Mouse (Mus musculus): ENCODE data around the gene Cysrt1. TPM values are rescaled to one million over a fixed set of nuclear protein-coding genes. Genes with fewer than 3 reads are reported as not detected.

Cysrt1 gene
- polyA plus RNA-seq, 1 experiment from 2014 or later = not detected

DNA sequence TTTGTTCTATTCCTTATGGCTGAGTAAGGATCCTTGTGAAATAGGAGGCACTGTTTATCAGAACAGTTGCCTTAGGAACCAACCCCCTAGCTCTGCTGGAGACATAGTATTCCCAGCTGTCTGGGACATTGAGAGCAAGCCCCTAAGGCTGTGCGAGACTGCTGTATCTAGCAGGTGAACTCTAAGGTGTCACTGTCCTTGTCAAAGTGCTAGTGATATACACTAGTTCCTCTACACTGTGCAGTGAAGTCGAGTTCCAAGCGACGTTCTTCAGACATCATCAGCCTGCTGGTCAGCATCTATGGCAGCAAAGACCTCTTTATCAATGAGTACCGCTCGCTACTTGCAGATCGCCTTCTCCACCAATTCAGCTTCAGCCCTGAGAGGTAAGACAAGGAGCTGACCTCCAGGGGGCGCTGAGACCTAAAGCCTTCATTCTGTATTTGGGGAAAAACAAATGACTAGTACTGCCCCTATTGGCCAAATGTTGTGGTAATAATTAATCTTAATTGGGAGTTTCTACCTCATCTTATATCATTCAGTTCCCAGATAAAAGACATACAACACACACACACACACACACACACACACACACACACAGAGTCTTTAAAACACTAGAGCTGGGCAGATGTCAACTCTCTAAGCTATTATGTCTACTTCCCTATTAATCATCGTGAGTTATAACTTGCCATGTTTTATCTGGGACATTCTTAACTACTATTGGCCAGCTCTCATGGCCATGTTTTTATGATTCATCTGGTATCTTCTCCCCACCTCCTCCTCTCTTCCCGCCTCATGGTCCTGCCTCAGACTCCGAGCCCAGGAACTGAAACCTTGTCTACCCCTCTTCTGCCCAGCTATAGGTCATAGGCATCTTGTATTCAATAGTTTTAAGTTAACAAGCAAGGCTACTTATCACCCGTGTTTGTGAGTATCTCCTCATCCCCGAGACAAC is 37.0 kb upstream of the Cysrt1 start:
- ATAC-seq (ENCODE audit: insufficient number of reproducible peaks, low FRiP score) = no peak
- 0 out of 2 replicates have a peak, but pooled peaks cover 1% of the 10 kb centered on the region for H3K4me1 ChIP-seq (replicated peaks)
- no peak overlapping the region for H3K4me2 ChIP-seq
- WGBS = 59% methylated on average over 13 of the region's 13 CpGs
- no peaks in the 10 kb centered on the region for H3K27me3 ChIP-seq (replicated peaks)
- H3K9ac ChIP-seq = no peak overlapping the region
- H3K36me3 ChIP-seq = peaks cover 96% of the 10 kb centered on the region
- H3K27ac ChIP-seq (ENCODE audit: poor library complexity, severe bottlenecking) = no peak overlapping the region
- H3K4me3 ChIP-seq = no peak overlapping the region
- no peaks in the 10 kb centered on the region for H3K9me3 ChIP-seq (replicated peaks)

DNA sequence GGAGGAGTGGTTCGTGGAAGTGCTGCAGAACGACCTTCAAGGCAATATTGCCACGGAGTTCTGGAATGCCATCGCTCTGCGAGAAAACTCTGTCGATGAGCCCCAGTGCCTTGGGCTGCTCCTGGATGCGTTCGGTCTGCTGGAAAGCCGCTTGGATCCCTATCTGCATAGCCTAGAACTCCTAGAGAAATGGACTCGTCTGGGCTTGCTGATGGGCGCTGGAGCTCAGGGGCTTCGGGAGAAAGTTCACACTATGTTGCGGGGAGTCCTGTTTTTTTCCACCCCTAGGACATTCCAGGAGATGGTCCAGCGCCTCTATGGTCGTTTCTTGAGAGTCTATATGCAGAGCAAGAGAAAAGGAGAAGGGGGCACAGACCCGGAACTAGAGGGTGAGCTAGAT is 30.8 kb upstream of the Cysrt1 start:
- Histone ChIP-seq H3K4me2 (peak overlapping the region; percentile 93), H3K36me3 (peaks cover 73% of the 10 kb centered on the region), H3K27ac (ENCODE audit: poor library complexity, severe bottlenecking) (no peak overlapping the region), H3K4me1 (replicated peaks) (peaks cover 26% of the 10 kb centered on the region), H3K4me3 (peak overlapping the region; percentile 84), H3K27me3 (replicated peaks) (no peaks in the 10 kb centered on the region), H3K9ac (peak overlapping the region; percentile 90), H3K9me3 (replicated peaks) (no peaks in the 10 kb centered on the region)
- 27% methylated on average over 16 of the region's 16 CpGs for WGBS
- no peak for ATAC-seq (ENCODE audit: insufficient number of reproducible peaks, low FRiP score)

DNA sequence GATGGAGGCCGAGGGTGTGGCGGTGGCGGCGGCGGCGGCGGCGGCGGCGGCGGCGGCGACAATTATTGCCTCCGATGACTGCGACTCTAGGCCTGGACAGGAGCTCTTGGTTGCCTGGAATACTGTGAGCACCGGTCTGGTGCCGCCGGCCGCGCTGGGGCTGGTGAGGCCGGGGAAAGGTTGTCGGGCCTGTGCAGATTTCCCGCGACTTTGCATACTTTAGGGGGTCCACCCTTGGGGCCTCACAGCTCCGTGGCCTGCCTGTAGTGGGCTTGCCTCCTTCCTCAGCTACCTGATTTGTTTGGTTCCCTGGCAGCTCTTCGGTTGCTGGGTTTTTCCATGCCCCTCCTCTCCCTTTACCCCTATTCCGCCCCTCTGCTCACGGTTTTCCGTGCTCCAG is 30.3 kb upstream of the Cysrt1 start:
- H3K36me3 ChIP-seq = peaks cover 68% of the 10 kb centered on the region
- peak overlapping the region; percentile 93 for H3K4me2 ChIP-seq
- peak overlapping the region; percentile 24 for H3K27ac ChIP-seq (ENCODE audit: poor library complexity, severe bottlenecking)
- no peaks in the 10 kb centered on the region for H3K27me3 ChIP-seq (replicated peaks)
- under 1% methylated on average over 28 of the region's 29 CpGs for WGBS
- peak overlapping the region; percentile 90 for H3K9ac ChIP-seq
- H3K9me3 ChIP-seq (replicated peaks) = no peaks in the 10 kb centered on the region
- ATAC-seq (ENCODE audit: insufficient number of reproducible peaks, low FRiP score) = peak; percentile 43
- H3K4me3 ChIP-seq = peak overlapping the region; percentile 84
- H3K4me1 ChIP-seq (replicated peaks) = peaks cover 29% of the 10 kb centered on the region

DNA sequence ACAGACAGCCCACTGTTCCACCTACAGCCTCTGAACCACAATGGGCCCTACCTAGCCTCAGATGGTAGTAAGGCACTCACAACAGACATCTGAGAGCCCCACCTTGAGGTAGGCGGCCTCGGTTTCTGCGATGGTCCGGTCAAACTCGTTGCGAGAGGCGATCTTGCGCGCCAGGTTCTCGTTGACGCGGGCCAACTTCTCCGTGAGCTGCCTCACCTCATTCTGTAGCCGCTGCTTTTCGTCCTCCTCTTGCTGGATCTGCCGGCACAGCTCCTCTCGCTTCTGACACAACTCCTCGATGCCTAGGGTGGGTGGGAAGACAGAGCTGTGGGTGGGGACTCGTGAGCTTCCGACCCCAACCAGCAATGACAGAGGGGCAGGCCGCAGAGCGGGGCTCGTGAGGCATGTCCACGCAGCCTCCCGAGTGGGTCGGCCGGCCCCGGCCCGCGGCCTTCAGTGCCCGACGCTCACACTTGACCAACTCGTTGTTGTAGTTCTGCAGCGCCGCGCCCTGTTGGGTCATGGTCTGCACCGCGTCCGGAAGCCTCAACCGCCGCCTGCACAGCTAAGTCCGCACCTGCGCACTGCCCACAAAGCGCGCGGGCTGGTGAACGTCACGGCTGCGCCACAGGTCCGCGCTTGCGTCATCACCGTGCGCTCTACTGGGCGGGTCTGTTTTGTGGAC is 29.7 kb upstream of the Cysrt1 start, which contains the start of the genes Ssna1 and Anapc2:
TSS of gene Ssna1 (minus strand) at position 612 of the 685 bp plus-strand sequence.
TSS of gene Anapc2 (plus strand) at position 652 of the 685 bp plus-strand sequence.
- Histone ChIP-seq H3K27ac (ENCODE audit: poor library complexity, severe bottlenecking) (peak within 1 kb of the TSS; percentile 77), H3K4me1 (replicated peaks) (peaks cover 34% of the 10 kb centered on the region), H3K9me3 (replicated peaks) (no peaks in the 10 kb centered on the region), H3K27me3 (replicated peaks) (no peaks in the 10 kb centered on the region), H3K36me3 (peaks cover 63% of the 10 kb centered on the region), H3K9ac (peak within 1 kb of the TSS; percentile 90), H3K4me3 (peak within 1 kb of the TSS; percentile 84), H3K4me2 (peak within 1 kb of the TSS; percentile 93)
- peak; percentile 98 for ATAC-seq (ENCODE audit: insufficient number of reproducible peaks, low FRiP score)
- under 1% methylated on average over 55 of the region's 55 CpGs for WGBS

DNA sequence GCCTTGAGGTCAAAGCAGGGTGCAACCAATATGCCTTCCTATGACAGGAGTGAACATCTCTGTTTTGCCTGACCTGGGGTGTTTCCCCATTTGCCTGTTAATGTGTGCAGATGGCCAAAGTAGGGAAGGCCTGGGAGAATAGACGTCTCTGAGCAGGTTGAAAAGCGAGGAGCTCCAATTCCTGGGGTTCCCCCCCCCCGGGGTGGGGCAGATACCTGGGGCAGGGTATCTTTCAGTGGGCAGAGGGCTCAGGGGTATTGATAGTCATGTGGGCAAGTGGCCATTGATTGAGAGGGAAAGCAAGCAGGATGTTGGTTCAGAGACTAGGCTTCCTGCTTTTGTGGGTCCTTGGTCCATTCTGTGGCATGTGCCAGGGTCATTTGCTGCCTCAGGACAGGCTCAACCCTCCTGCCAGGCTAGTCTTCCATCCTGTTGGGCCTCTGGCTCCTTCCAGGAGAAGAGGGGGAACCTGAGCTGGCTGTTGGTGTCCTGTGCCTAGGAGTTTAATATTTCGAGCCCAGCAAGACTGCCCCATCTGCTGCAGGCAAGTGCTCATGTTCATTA is 25.6 kb upstream of the Cysrt1 start:
- peaks cover 55% of the 10 kb centered on the region for H3K4me1 ChIP-seq (replicated peaks)
- H3K36me3 ChIP-seq = peaks cover 27% of the 10 kb centered on the region
- peaks cover 18% of the 10 kb centered on the region for H3K27me3 ChIP-seq (replicated peaks)
- no peak for ATAC-seq (ENCODE audit: insufficient number of reproducible peaks, low FRiP score)
- no peak overlapping the region for H3K9ac ChIP-seq
- no peak overlapping the region for H3K27ac ChIP-seq (ENCODE audit: poor library complexity, severe bottlenecking)
- no peaks in the 10 kb centered on the region for H3K9me3 ChIP-seq (replicated peaks)
- no peak overlapping the region for H3K4me3 ChIP-seq
- no peak overlapping the region for H3K4me2 ChIP-seq
- 68% methylated on average over 4 of the region's 4 CpGs for whole genome bisulfite sequencing

DNA sequence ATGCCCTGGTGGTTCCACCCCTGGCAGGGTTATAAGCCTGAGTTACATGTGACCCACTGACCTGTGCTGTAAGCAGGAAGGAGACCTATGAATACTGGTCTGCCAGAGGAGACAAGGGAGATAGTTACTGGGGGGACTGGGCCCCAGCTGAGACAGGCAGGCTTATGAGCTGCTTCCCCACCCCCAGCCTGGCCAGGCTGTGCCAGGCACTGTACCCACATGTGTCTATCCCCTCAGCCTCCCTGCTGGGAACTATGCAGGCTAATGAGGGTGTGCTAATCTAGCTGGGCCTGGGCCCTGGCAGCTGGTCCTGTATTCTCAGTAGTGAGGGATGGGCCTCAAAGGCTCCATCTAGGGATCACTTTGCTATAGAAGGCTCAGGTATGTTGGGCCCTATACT is 25.0 kb upstream of the Cysrt1 start:
- Histone ChIP-seq H3K36me3 (peaks cover 27% of the 10 kb centered on the region), H3K27me3 (replicated peaks) (peaks cover 18% of the 10 kb centered on the region), H3K4me1 (replicated peaks) (peaks cover 55% of the 10 kb centered on the region), H3K9me3 (replicated peaks) (no peaks in the 10 kb centered on the region), H3K4me3 (no peak overlapping the region), H3K27ac (ENCODE audit: poor library complexity, severe bottlenecking) (no peak overlapping the region), H3K4me2 (no peak overlapping the region), H3K9ac (no peak overlapping the region)
- no peak for ATAC-seq (ENCODE audit: insufficient number of reproducible peaks, low FRiP score)

DNA sequence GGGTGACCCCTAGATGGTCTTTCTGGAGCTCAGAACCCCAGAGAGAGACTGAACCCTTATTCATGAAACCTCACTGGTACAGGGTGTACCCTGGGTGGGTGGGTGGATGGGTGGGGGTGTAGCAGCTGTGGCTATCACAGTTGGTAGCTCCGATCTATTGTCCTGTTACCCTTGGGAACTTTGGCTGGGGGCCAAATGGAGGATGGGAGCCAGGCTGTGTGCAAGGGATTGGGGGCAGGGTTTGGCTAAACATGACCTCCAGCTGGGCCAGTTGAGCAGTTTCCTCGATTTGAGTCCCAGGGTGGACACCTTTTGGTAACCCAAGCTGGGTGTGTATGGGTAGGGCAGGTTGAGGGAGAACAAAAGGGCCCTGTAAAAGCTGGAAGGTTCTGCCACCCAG is 24.5 kb upstream of the Cysrt1 start:
- H3K27ac ChIP-seq (ENCODE audit: poor library complexity, severe bottlenecking) = no peak overlapping the region
- no peak overlapping the region for H3K9ac ChIP-seq
- H3K36me3 ChIP-seq = peaks cover 27% of the 10 kb centered on the region
- ATAC-seq (ENCODE audit: insufficient number of reproducible peaks, low FRiP score) = no peak
- peaks cover 55% of the 10 kb centered on the region for H3K4me1 ChIP-seq (replicated peaks)
- WGBS = 42% methylated on average over 2 of the region's 2 CpGs
- H3K4me2 ChIP-seq = peak overlapping the region; percentile 30; the same call in 1 of the 2 replicates
- no peaks in the 10 kb centered on the region for H3K9me3 ChIP-seq (replicated peaks)
- H3K27me3 ChIP-seq (replicated peaks) = peaks cover 18% of the 10 kb centered on the region
- H3K4me3 ChIP-seq = no peak overlapping the region

DNA sequence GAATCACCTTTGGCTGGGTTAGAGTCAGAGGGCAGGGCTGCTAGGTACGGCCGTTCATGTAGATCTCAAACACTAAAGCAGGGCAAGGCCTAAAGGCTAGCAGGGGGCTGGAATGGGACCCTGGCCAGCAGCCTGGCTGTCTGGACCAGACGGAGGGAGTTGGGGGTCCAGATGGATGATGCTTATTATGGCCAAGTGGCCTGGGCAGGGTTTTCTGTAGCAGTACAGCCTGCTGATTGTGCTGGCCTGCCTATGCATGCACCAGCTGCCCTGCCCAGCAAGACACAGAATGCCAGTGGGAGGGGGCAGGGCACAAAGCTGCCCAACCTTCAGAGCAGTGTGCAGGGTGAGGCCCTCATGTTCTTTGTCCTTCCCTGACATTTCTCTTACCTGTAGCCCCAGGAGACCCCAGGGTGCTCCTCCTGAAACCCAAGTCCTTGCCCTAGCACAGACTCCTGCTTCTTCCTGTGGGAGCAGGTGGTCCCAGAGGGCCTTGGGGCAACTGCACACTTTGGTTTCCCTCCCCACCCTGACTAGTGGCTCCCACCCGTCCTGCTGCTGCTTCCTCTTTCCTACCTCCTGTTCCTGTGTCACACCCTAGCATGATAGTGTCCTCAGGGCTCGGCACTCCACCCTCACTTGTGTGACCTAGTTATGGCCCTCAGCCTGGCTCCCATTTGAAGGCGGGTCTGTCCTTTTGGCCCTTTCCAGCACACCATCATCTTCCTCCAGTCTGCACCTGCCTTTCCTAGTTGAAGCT is 23.8 kb upstream of the Cysrt1 start:
- Histone ChIP-seq H3K4me2 (peak overlapping the region; percentile 30; the same call in 1 of the 2 replicates), H3K4me1 (replicated peaks) (peaks cover 49% of the 10 kb centered on the region), H3K4me3 (no peak overlapping the region), H3K9me3 (replicated peaks) (no peaks in the 10 kb centered on the region), H3K9ac (no peak overlapping the region), H3K27me3 (replicated peaks) (peaks cover 18% of the 10 kb centered on the region), H3K27ac (ENCODE audit: poor library complexity, severe bottlenecking) (no peak overlapping the region), H3K36me3 (peaks cover 27% of the 10 kb centered on the region)
- 58% methylated on average over 6 of the region's 6 CpGs for WGBS
- ATAC-seq (ENCODE audit: insufficient number of reproducible peaks, low FRiP score) = no peak

DNA sequence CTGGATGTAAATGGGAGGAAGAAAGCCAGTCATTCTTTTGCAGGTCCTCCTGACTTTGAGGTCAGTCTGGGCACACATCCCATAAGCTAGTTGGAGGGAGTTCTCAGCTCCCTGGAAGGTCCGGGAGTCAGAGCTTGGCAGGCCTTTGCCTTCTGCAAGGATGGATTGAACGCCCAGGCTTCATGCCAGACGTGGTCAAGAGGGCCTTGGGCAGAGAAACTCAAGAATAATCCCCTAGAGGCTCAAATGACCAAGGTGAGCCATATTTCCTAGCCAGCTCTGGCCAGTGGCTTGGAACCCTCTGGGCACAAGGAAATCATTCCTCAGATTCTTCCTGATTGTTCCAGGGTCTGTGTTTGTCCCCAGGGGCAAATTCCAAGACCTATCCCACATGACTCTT is 22.6 kb upstream of the Cysrt1 start:
- no peak overlapping the region for H3K4me3 ChIP-seq
- no peak overlapping the region for H3K9ac ChIP-seq
- no peaks in the 10 kb centered on the region for H3K9me3 ChIP-seq (replicated peaks)
- 66% methylated on average over 3 of the region's 3 CpGs for WGBS
- peaks cover 18% of the 10 kb centered on the region for H3K27me3 ChIP-seq (replicated peaks)
- H3K27ac ChIP-seq (ENCODE audit: poor library complexity, severe bottlenecking) = no peak overlapping the region
- peaks cover 16% of the 10 kb centered on the region for H3K36me3 ChIP-seq
- H3K4me1 ChIP-seq (replicated peaks) = peaks cover 43% of the 10 kb centered on the region
- no peak for ATAC-seq (ENCODE audit: insufficient number of reproducible peaks, low FRiP score)
- H3K4me2 ChIP-seq = peak overlapping the region; percentile 93

DNA sequence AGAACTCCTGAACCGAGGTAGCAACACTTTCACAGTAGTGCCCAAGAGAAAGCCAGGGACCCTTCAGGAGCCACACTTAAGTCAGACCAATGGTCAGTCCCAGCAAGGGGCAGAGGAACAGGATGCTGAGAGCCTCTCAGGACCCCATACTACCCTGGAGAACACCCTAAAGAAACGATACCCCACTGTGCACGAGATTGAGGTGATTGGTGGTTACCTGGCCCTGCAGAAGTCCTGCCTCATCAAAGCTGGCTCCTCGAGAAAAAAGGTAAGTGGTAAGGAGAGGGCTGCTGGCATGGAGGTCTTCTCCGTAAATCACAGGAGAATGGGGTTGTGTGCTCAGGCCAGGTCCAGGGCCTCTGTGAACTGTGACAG is 22.0 kb upstream of the Cysrt1 start:
- no peak for ATAC-seq (ENCODE audit: insufficient number of reproducible peaks, low FRiP score)
- peak overlapping the region; percentile 77 for H3K4me3 ChIP-seq
- no peaks in the 10 kb centered on the region for H3K9me3 ChIP-seq (replicated peaks)
- 77% methylated on average over 5 of the region's 5 CpGs for WGBS
- H3K4me1 ChIP-seq (replicated peaks) = peaks cover 43% of the 10 kb centered on the region
- H3K36me3 ChIP-seq = peaks cover 10% of the 10 kb centered on the region
- peaks cover 18% of the 10 kb centered on the region for H3K27me3 ChIP-seq (replicated peaks)
- H3K4me2 ChIP-seq = peak overlapping the region; percentile 93
- peak overlapping the region; percentile 17; the same call in 1 of the 2 replicates for H3K9ac ChIP-seq
- H3K27ac ChIP-seq (ENCODE audit: poor library complexity, severe bottlenecking) = no peak overlapping the region
